Mouse (Mus musculus) brain, embryonic 14.5 days (tissue): ENCODE measurements around the gene Dnajc27.

Experiments
- CTCF ChIP-seq: fragments of 200-500 bp; IDR thresholded peaks from 2 replicates; pipeline ENCODE4 v1.5.1; 2012; ENCODE audit warnings: inconsistent platforms, mild to moderate bottlenecking, moderate library complexity, borderline replicate concordance; ENCODE audit not compliant: insufficient read depth, insufficient read length; ENCODE audit errors: extremely low read depth
- POLR2A ChIP-seq: fragments of 200-500 bp; IDR thresholded peaks from 2 replicates; pipeline ENCODE4 v1.6.1; 2012; ENCODE audit warnings: mild to moderate bottlenecking, inconsistent platforms, borderline replicate concordance; ENCODE audit not compliant: poor library complexity, insufficient read depth, insufficient read length, severe bottlenecking; ENCODE audit errors: extremely low read depth

DNA sequence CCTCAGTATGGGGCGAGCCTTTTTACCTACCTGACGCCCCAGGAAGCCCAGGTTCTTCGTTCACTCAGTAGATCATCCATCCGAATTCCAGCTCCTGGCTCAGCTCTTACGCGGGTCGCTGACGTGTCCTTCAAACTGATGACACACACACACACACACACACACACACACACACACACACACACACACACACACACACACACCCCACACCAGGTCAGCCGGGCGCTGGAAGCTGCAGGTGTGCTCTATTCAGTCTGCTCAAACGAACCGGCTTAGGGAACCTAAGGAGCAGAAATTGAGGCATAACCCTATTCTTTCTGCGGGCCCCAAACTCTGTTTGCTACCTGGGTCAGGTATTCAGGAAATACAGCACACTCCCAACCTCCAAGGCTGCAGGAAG is 43.3 kb upstream of the Dnajc27 start:
- TF ChIP-seq CTCF (no peak), POLR2A (no peak)
